Mouse (Mus musculus) adrenal gland, postnatal 4 days (tissue): ENCODE measurements at regions not wholly inside any gene's neighbourhood (a gene's known extent, or its start where the extent isn't known, plus 50 kb on each side); places are given as distances from the start of the nearest gene placed in this dataset.

Source experiments
- DNase-seq, 2 experiments: peaks; one replicate each; pipeline ENCODE4 v3.0.0; 2021 to 2022; ENCODE audit warnings: low spot score in 2 of 2, mixed read lengths in 2 of 2

DNA sequence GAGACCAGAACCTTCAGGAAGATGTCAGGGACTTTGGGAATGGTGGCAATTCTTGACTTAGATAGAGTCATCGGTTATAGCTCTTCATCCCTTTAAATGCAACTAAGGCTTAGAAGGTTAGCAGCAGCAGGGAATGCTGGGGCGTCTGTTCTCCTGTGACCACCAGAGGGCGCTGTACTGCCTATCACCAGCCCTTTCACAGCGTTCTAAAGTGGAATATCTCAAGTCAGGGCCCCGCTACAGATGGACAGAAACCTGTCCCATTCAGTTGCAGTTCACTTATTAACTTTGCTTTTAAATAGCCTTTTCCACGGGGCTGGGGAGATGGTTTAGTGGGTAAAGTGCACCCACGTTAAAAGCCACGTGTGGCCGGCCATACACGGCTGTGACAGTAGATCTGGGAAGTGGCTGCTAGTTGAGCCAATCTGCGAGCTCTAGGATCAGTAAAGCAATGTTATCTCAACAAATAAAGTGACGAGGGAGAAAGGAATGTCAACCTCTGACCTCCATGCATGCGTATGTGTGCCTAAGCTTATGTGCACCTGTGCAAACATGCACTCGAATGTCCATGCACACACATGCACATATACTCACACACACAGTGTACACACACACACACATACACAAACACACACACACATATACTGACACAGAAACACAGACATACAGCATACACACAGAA, 104.3 kb downstream of the Fam168b start:
- DNase-seq = peak; percentile 27 to 37

DNA sequence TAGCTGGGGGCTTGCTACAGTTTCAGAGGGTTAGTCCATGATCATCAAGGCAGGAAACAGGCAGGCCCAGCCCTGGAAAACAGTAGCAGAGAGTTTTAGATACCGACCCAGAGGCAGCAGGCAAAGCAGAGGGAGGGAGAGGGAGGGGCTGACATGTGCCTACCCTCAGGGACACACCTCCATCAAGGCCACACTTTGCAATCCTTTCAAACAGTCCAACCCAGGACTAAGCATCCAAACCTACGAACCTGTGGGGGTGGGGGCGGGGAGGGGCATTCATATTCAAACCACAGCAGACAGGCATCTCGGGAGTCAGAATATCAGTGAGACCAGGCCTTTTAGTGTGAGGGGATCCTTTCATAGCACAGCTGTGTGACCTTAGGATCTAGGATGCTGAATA, 103.2 kb downstream of the Fam168b start:
- no peak for DNase-seq

DNA sequence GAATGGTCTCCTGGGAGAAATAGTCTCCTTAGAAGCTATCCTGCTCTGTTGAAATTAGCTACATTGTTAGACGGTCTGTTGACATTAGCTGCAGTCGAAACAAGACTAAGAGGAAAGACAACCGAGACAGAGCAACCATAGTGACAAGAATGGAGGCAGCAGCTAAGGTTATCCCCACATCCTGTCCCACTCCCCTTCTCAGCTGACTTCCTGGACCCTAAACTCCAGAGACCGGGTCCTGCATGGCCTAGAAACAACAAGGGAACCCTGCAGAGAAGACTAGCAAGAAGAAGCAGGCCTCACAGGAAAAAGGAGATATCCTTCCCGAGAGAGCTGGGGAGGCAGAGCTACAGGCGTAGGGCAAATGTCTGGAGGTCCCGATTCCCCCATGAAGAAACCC, 102.0 kb downstream of the Fam168b start:
- DNase-seq = no peak

DNA sequence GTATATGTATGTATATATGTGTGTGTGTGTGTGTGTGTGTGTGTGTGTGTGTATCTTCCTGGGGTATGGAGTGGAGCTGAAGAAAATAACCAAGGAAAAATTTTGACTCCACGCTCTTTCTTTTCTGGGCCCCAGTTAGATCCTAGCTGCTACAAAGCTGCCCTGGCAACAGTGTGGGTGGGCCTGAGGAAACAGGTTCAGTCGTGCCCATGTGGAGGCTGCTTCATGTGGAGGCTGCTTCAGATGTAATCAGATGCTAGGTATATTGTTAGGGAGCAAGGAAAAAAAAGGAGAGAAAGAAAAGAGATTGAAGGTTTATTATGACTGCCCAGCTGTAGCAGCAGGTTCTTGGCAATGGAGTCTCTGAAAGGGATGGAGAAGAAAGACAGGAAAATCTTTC, 100.6 kb downstream of the Fam168b start:
- DNase-seq = no peak

DNA sequence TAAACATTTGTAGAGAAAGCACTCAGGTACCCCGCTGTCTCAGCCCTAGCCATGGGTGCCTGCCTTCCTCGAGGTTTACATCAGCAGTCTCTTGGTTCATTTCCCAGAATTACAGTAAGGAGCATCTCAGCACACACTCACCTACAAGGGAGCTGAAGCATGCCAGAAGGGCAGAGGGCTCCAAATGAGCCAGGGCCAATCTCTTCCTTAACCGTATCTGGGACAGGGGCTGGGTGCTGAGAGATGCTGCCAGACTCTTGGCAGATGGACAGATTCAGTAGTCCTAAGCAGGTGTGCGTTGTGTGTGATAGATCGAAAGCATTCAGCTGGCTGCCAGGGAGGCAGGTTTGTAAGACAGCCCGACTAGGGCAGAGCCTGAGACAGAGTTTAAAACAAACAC, 97.0 kb downstream of the Fam168b start:
- DNase-seq = no peak

DNA sequence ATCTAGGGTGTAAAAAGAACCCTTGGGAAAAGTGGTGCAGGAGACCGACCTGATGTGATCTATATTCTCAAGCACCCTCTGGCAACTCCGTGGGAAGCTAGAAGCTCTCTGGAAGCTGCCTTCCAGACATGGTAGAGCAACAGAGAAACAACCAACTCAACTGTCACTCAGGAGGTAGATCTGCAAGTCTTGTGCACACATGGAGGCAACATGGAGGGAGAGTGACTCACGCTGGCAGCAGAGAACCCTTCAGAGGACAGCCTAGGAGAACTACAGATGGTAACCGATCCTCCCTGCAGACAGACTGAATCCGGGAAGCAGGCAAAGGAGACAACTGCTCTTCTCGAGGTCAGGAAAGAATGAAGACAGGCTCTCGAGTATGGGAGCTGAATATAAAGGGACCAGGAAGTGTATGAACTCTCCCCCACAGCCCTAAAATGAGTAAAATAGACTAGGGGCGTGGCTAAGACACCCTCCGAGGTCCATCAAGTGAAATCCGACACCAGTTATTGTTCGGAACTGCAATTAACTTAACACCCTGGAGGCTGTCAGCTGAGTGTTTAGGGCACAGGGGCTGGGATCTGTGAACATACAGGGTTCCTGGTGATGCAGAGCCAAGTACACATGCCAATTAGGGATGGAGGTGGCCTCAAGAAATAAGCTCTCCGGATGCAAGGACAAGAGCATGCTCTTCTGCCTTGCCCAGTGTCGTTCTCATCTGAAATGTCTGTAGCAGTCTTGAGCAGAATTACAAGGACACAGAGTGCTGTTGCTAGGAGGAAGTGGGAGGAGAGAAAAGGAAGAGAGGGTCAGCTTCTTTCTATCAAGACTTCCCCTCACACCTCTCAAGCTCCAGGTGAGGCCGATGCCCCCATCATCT, 93.5 kb downstream of the Fam168b start:
- DNase-seq = no peak

DNA sequence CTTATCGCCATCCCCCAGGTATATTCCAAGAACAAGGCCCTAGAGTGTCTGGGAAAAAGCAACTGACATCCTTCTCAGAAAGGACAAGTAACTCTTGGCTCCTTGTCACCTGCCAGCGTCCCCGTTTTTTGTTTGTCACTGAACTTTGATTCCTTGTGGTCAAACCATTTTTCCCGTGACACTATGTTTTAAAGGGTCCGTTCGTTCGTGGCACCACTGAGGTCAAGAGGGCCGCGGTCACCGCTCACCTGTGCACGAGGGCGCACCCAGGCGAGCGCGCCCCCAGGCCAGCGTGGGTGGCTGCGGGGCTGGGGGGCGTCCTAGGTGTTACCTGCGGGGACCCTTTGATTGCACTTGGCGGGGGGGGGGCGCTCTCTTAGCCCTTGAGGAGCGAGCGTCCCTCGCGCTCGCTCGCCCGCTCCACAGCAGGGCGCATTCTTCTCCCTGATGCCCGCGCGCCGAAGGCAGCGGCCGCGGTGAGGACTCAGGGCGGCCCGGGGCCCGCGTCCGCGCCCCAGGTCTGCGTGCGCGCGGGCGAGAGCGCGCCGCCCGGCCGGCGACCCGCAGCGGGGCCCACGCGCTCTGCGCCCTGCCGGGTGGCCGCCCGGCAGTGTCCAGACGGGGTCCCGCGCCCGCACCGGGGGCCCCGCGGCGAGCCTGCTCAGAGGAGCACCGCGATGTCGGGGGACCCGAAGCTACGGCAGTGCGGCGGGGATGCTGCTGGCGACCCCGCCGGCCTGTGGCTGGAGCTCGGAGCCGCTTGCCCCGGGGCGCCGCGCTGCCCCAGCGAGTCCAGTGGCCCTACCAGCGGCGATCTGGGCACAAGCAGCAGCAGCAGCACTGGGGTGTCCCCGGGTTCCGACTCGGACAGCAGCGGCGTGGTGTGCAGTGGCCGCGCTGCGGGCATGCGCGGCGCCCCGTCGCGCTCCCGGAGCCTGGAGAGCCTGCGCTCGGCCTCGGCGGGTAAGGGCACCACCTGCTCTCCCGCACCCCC, 92.5 kb downstream of the Fam168b start:
- peak in 1 of 2 experiments; percentile 19 for DNase-seq

DNA sequence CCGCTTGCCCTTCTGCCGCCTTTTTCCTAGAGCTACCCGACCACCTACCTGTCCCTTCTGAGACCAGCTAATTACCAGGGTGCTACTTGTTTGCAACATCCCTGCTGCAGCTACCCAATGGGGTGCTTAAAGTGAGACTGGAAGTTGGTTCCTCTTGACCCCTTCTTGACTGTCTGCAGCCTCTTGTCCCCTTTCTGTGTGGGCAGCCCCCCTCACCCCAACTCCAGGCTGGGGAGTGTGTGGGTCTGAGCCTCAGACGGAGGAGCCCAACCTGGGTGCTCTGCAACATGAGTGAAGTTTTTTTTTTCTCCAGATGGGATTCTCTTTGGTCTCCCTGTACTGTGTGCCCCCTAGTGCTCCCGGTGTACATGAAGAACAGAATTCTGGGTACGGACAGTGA, 91.7 kb downstream of the Fam168b start:
- DNase-seq = no peak

DNA sequence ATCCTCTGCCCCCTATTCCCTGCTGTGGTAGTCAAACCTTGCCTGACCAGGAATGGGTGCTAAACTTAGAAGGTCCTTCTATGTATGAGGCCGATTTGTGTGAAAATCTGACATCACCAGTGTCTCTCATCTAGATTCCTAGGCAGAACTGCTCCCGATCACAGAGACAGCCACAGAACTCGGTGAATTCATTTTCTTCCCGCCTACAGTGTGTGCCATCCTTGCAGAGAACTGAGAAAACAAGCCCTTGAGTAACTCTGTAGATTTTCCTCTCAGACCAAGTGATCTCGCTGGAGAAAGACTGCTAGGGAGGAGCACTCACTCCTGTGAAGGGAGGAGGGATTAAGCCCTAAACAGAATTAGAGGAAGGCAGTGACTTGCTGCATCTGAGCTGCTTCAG, 89.3 kb downstream of the Fam168b start:
- DNase-seq = no peak

DNA sequence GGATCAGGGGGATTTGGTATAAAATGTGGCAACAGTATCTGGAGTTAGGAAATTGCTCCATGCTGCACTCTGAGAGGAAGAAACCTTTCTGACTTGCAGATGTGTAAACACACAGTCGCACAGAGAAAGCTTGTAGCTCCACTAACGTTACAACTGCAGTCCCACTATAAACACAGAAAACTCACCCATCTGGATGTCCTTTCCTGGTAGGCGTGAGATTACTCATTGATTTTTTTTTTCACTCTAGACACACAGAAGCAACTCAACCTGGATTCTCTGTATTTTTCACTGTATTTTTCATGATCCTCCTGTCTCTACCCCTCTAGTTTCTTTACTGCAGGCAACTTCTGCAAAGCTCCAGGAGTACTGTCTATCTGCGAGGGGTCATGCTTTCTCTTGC, 82.3 kb downstream of the Fam168b start:
- no peak for DNase-seq

DNA sequence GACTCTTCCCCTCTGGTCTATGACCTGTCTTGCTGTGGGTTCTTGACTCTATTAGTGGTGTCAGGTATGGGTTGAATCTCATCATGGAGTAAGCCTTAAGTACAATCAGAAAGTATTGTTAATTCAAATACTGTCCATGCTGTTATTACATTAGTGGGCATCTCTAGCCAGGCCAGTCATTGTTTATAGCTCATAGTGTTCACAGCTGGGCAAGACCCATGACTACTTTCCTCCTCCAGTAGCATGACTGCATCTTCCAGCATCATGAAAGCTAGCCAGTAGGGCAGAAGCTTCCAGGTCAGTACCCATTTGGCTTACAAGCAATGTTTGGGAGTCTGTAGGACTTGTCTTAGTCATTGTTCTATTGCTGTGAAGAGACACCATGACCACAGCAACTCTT, 81.4 kb downstream of the Fam168b start:
- no peak for DNase-seq

DNA sequence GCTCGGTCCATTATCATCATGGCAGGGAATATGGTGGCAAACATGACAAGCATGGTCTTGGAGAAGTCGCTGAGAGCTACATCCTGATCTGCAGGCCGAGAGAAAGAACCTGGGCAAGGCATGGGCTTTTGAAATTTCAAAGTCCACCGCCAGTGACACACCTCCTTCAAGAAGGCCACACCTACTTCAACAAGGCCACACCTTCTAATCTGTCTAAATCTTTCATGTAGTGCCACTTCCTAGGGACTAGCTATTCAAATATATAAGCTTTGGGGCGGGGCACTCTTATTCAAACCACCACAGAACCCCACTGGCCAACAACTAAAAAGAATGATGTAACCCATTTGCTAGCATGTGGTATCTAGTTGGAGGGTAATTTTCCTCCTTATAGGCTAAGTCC, 81.0 kb downstream of the Fam168b start:
- no peak for DNase-seq
